Mouse (Mus musculus) B cell, adult 2 months (primary cell): ENCODE measurements around the gene Hrasls5.

Experiments used
- DNase-seq, 2 experiments: peaks; one replicate each; pipeline ENCODE4 v3.0.0; 2022

The Hrasls5 gene

GRCm38 (mm10) chr19:7611942-7612757 is at the start of gene Hrasls5:
Gene Hrasls5, plus strand, starts transcription at chr19:7612541.
- DNase-seq = no peak

DNA sequence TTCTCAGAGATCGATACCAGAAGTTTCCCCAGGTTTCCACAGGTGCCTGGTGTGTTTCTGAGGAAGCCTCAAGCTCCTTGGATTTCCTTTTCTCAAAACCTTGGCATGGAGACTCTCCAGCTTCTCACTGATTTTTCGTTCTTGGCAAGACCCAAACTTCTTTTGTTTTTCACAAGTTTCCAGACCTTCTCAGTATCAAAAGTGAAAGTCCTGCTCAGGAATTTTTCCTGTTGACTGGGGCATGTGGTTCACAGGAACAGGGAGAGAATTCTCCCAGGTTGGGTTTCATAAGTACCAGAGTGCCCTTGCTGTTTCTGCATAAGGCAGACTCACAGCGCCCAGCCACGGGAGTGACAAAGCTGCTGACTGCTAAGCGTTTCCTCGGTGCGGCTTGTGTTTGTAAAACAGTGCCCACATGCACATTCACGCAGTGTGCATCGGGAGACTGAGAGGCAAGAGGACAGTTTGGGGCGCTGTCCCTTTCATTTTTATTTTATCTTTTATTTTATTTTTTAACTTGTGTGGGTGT is 49.7 kb upstream of the Hrasls5 start:
- no peak for DNase-seq

- DNase-seq = no peak
These were observed 48.7 kb upstream of the Hrasls5 start for GRCm38 (mm10) chr19:7563676-7564075.

GRCm38 (mm10) chr19:7564457-7564856 is 47.9 kb upstream of the Hrasls5 start:
- DNase-seq = no peak

DNA sequence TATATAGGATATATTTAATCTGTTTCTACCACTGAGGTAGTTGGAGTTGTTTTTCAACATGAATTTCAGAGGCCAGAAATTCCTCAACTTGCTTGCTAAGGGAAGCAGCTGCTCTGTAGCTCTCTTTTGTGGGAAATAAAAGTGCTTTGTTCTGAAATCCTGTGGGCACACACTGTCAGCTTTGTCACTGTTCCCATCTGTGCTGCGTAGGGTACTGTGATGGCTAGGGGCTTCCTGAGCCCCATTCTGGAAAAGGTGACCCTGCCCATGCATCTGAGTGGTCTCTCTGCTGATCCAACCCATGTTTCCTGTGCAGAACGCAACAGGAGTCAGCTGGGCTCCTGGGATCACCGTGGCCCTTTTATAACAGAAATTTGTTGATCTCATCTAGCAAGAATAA is 45.5 kb upstream of the Hrasls5 start:
- DNase-seq = no peak

DNA sequence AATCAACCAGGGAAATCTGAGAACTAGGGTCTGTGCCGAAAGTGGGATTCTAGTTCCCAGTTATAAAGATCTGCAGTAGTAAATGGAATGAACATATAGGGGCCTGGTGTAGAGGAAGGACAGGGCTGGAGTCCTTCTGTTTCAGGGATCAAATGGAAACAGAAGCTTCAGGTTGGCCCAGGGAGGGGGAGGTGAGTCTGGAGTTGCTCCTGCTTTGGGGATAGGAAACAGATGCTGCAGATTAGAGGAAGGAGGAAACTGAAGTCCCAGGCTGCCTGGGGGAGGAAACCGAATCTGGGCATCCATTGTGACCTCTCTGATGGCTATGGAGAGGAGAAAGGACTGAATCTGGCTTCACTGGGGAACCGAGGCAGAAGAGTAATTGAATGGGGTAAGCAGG is 44.0 kb upstream of the Hrasls5 start:
- DNase-seq = no peak

GRCm38 (mm10) chr19:7569650-7570049 is 42.7 kb upstream of the Hrasls5 start:
- DNase-seq = no peak

GRCm38 (mm10) chr19:7576180-7576579 is 36.2 kb upstream of the Hrasls5 start:
- no peak for DNase-seq

DNA sequence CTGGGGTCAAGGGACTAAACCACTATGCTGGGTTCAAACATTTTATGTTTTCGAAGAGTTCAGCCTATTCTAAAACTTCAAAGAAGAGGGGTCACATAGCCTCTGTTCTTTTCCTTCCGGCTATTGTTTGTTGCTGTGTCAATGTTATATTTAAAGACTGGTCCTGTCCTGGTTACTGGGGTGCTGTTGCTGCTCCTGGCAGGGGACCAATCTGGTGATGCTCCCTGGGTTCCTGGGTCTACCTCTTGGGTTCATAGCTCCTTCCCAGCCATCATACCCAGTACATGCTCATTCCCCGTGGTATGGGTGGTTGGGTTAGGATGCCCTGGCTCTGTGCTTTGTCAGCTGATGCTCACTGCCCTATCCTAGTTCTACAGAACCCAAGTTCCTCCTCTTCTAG is 34.6 kb upstream of the Hrasls5 start:
- no peak for DNase-seq

- no peak for DNase-seq
These were observed 31.3 kb upstream of the Hrasls5 start for GRCm38 (mm10) chr19:7581042-7581441.

GRCm38 (mm10) chr19:7583101-7583500 is 29.2 kb upstream of the Hrasls5 start:
- no peak for DNase-seq

GRCm38 (mm10) chr19:7583599-7583998 is 28.7 kb upstream of the Hrasls5 start:
- no peak for DNase-seq

DNA sequence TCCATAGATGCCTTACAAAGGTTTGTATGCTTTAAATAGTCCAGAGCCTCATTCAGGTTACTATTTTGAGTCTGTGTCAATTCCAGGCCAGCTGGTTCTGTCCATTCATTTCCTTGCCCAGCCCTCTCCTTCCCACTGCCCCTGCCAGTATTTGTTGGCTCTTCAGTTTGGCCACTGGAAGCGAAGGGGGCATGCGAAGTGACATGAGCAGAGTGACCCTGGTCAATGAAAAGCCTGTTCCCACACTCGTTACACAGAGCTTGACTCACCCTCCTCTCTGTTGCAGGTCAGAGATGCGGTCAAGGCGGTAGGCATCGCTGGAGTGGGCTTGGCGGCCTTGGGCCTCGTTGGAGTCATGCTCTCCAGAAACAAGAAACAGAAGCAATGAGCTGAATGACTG is 27.1 kb upstream of the Hrasls5 start:
- DNase-seq = no peak

GRCm38 (mm10) chr19:7585764-7586163 is 26.6 kb upstream of the Hrasls5 start:
- no peak for DNase-seq

DNA sequence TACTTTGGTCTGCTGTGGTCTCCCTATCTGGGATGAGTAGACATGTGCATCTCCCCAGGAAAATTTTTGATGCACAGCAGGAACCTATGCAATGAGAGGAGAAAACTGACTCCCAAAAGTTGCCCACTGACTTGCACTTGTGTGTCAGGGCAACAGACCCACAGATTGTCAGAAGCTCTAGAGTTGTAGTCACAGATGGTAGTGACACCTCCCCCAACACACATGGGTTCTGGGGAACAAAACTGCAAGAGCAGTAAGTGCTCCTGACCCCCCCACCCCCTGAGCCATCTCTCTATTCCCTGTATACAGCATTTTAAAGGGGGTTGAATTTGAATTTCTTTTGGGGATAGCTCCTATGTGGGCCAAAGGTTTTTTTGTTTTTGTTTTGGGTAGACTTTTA is 21.5 kb upstream of the Hrasls5 start:
- DNase-seq = no peak

- no peak for DNase-seq
These were observed 20.3 kb upstream of the Hrasls5 start for GRCm38 (mm10) chr19:7592018-7592417.

DNA sequence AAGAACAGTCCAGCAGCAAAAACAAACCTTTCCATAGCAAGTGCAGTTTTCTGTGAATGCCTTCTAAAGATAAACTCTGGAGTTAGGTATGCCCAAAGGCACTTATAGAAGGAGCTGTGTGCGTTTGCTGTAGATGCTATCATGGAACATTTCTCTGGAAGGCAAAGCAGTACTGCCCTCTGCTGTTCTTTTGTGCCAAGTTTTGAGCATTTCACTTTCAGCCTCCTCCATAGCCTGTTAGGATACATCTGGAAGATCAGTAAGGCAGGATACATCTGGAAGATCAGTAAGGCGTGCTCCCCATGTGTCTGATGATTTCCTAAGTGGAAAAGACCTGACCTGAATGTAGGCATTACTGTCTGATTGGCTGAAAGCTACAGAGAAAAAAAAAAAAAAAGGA is 16.8 kb upstream of the Hrasls5 start:
- DNase-seq = no peak

GRCm38 (mm10) chr19:7598481-7598880 is 13.9 kb upstream of the Hrasls5 start:
- no peak for DNase-seq

GRCm38 (mm10) chr19:7601551-7601950 is 10.8 kb upstream of the Hrasls5 start:
- DNase-seq = no peak

- no peak for DNase-seq
These were observed 8.2 kb upstream of the Hrasls5 start for GRCm38 (mm10) chr19:7604107-7604506.

DNA sequence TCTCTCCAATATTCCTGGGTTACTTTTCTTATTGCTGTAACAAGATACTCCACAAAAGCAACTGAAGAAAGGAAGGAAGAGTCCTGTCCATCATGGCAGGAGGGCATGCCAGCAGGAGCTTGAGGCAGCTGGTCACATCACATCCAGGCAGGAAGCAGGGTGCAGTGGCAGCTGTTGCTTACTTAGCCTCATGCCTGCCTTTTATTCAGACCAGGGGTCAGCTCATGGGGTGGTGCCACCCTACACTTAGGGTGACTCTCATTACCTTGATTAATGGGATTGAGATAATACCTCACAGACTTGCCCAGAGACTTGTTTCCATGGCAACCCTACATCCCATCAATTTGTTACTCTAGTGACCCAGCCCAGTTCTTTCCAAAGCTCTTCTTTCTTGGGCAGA is 7.3 kb upstream of the Hrasls5 start:
- DNase-seq = no peak

DNA sequence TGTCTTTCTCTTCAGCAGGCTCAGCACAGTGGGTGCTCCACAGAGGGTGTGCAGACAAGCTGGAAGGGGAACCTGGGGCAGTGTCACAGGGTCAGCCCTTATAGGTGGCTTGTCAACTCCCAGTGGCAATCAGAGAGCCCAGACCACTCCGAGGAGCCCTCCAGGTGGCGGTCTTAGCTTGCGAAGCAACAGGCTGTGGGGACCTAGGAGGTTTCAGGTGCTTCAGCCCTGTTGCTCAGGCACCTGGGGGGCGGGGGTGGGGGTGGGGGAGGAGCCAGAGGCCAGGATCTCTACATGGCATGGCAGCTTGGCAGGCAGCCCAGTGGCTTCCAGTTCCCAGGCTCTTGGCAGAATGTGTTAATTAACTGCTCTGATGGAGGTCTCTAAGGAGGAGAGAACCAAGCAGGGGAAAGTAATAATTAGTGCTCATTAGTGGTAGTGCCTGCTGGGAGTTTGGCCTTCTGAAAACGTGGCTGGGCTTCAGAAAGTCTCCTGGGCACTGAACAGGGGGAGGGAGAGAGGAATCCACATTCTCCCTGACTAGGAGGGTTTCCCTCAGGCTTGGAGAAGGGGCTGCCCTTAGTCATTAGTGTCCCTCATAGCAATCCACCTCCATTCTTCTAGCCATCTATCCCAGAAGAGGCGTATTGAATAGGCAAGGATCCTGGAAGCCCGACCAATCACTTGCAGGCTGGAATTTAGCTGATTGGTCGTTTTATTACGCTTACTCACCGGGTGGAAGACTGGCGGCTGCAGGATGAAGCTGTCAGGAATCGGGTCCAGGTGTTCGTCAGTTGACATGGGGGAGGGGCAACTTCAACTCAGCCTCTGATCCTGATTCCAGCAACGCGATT is 6.2 kb upstream of the Hrasls5 start:
- DNase-seq = no peak

DNA sequence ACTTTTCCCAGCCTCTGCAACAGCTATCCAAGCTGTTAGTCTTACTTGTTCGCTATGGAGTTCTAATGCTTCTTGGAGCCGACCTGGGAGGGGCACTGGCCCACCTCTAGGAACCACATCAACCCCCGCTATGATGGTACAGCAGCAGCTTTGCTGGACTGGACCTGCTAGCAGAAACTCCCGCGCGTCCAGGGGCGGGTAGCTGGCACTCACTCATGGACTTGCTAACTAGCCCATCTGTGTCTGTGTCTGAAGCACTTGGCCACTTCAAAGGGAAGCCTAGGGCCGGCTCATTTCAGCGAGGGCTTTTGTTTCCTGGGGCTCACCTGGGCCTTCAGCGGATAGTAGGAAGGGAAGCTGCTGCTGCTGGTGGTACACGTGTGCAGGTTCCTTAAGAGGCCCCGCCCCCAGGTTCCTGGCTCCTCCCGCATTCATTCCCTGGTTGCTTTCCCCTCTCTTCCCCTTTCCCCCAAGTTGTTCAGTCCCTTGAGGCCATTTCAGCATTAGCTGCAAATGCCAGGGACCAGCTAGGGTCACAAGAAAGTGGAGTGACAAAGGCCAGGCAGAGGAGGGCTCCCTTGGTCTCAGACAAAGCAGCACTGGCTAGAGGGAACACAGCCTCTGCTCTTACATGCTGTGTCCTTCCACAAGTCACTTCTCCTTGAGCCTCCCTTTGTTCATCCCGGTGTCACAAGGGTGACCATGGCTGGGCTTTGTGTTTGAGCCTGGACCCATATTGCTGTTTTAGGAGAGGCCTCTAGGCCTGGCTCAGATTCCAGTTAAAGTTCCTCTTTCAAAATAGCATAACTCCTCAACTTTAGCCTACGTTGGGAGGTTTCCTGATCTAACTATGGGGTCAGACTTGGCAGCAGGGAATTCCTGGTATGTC is 5.3 kb upstream of the Hrasls5 start, which contains the start of gene Lgals12:
Lgals12 (minus strand) TSS at position 393 of the 889 bp plus-strand sequence.
- DNase-seq = no peak
